Mouse (Mus musculus) right cerebral cortex, postnatal 25 days (tissue): ENCODE measurements at regions not wholly inside any gene's neighbourhood (a gene's known extent, or its start where the extent isn't known, plus 50 kb on each side); places are given as distances from the start of the nearest gene placed in this dataset.

Source experiments
- DNase-seq: peaks from one replicate; pipeline ENCODE4 v3.0.0; 2022

GRCm38 (mm10) chr12:16135602-16136213, 319.0 kb upstream of the Trib2 start:
- DNase-seq: peak; percentile 16

- DNase-seq: no peak
These were observed 317.7 kb upstream of the Trib2 start for GRCm38 (mm10) chr12:16134446-16134845.

- DNase-seq: no peak
These were observed 316.5 kb upstream of the Trib2 start for GRCm38 (mm10) chr12:16133253-16133652.

GRCm38 (mm10) chr12:16131740-16132077, 315.0 kb upstream of the Trib2 start:
- DNase-seq: no peak

- no peak for DNase-seq
These were observed 314.5 kb upstream of the Trib2 start for GRCm38 (mm10) chr12:16131028-16131739.

- no peak for DNase-seq
These were observed 313.9 kb upstream of the Trib2 start for GRCm38 (mm10) chr12:16130605-16131004.

GRCm38 (mm10) chr12:16129923-16130322, 313.2 kb upstream of the Trib2 start:
- no peak for DNase-seq

- no peak for DNase-seq
These were observed 312.5 kb upstream of the Trib2 start for GRCm38 (mm10) chr12:16129243-16129642.

GRCm38 (mm10) chr12:16124906-16125305, 308.2 kb upstream of the Trib2 start:
- no peak for DNase-seq

- DNase-seq: no peak
These were observed 305.8 kb upstream of the Trib2 start for GRCm38 (mm10) chr12:16122353-16123127.

- no peak for DNase-seq
These were observed 305.1 kb upstream of the Trib2 start for GRCm38 (mm10) chr12:16121787-16122186.

- no peak for DNase-seq
These were observed 302.0 kb upstream of the Trib2 start for GRCm38 (mm10) chr12:16118710-16119109.

- no peak for DNase-seq
These were observed 290.2 kb upstream of the Trib2 start for GRCm38 (mm10) chr12:16106946-16107345.

GRCm38 (mm10) chr12:16098840-16099239, 282.1 kb upstream of the Trib2 start:
- no peak for DNase-seq

- DNase-seq: no peak
These were observed 275.9 kb upstream of the Trib2 start for GRCm38 (mm10) chr12:16092643-16093042.

- no peak for DNase-seq
These were observed 274.6 kb upstream of the Trib2 start for GRCm38 (mm10) chr12:16091336-16091735.

- no peak for DNase-seq
These were observed 266.5 kb upstream of the Trib2 start for GRCm38 (mm10) chr12:16083176-16083575.

- DNase-seq: no peak
These were observed 260.5 kb upstream of the Trib2 start for GRCm38 (mm10) chr12:16077215-16077614.

GRCm38 (mm10) chr12:16075962-16076361, 259.2 kb upstream of the Trib2 start:
- DNase-seq: no peak

GRCm38 (mm10) chr12:16068940-16069339, 252.2 kb upstream of the Trib2 start:
- peak; percentile 44 for DNase-seq

GRCm38 (mm10) chr12:16062689-16063088, 246.0 kb upstream of the Trib2 start:
- no peak for DNase-seq

GRCm38 (mm10) chr12:16060461-16060860, 243.7 kb upstream of the Trib2 start:
- no peak for DNase-seq

GRCm38 (mm10) chr12:16058255-16058654, 241.5 kb upstream of the Trib2 start:
- DNase-seq: no peak

- DNase-seq: no peak
These were observed 240.1 kb upstream of the Trib2 start for GRCm38 (mm10) chr12:16056831-16057230.
